Mouse (Mus musculus): Measurements from ENCODE around the gene Spo11. TPM values are rescaled to one million over a fixed set of nuclear protein-coding genes. Genes with fewer than 3 reads are reported as not detected.

Gene Spo11
- under 1 TPM in 3 of 4 experiments, not detected in 1; 0.14 to 0.56 (median 0.14) TPM for total RNA-seq (2022)

- DNase-seq (ENCODE audit: low spot score in 2 of 2): no peak
Measured at GRCm38 (mm10) chr2:172977409-172978130, at the start of gene Spo11. Gene Spo11 (plus strand): TSS chr2:172977700.

- no peak for DNase-seq (ENCODE audit: low spot score in 2 of 2)
Measured at GRCm38 (mm10) chr2:172929905-172930436, 47.5 kb upstream of the Spo11 start.

GRCm38 (mm10) chr2:172931137-172931898, 46.2 kb upstream of the Spo11 start:
- DNase-seq (ENCODE audit: low spot score in 2 of 2): no peak

GRCm38 (mm10) chr2:172933631-172934419, 43.7 kb upstream of the Spo11 start:
- no peak for DNase-seq (ENCODE audit: low spot score in 2 of 2)

- no peak for DNase-seq (ENCODE audit: low spot score in 2 of 2)
Measured at GRCm38 (mm10) chr2:172934420-172934788, 43.1 kb upstream of the Spo11 start.

- DNase-seq (ENCODE audit: low spot score in 2 of 2): no peak
Measured at GRCm38 (mm10) chr2:172934891-172935740, 42.4 kb upstream of the Spo11 start.

GRCm38 (mm10) chr2:172935776-172936562, 41.5 kb upstream of the Spo11 start:
- DNase-seq (ENCODE audit: low spot score in 2 of 2): no peak

GRCm38 (mm10) chr2:172936844-172937243, 40.7 kb upstream of the Spo11 start:
- no peak for DNase-seq (ENCODE audit: low spot score in 2 of 2)

GRCm38 (mm10) chr2:172937326-172938190, 39.9 kb upstream of the Spo11 start:
- no peak for DNase-seq (ENCODE audit: low spot score in 2 of 2)

GRCm38 (mm10) chr2:172938761-172939638, 38.5 kb upstream of the Spo11 start:
- DNase-seq (ENCODE audit: low spot score in 2 of 2): no peak

- DNase-seq (ENCODE audit: low spot score in 2 of 2): no peak
Measured at GRCm38 (mm10) chr2:172939639-172940002, 37.9 kb upstream of the Spo11 start.

- DNase-seq (ENCODE audit: low spot score in 2 of 2): no peak
Measured at GRCm38 (mm10) chr2:172940003-172940798, 37.3 kb upstream of the Spo11 start, which contains the start of gene Bmp7. Gene Bmp7 (minus strand): TSS chr2:172940321.

GRCm38 (mm10) chr2:172940799-172941163, 36.7 kb upstream of the Spo11 start:
- no peak for DNase-seq (ENCODE audit: low spot score in 2 of 2)

- no peak for DNase-seq (ENCODE audit: low spot score in 2 of 2)
Measured at GRCm38 (mm10) chr2:172949051-172949450, 28.4 kb upstream of the Spo11 start.

- no peak for DNase-seq (ENCODE audit: low spot score in 2 of 2)
Measured at GRCm38 (mm10) chr2:172950119-172950676, 27.3 kb upstream of the Spo11 start.

GRCm38 (mm10) chr2:172950722-172951121, 26.8 kb upstream of the Spo11 start:
- DNase-seq (ENCODE audit: low spot score in 2 of 2): no peak

- no peak for DNase-seq (ENCODE audit: low spot score in 2 of 2)
Measured at GRCm38 (mm10) chr2:172951976-172952375, 25.5 kb upstream of the Spo11 start.

Data from layer of hippocampus, adult 8-10 months (tissue).